Mouse (Mus musculus) CH12.LX (cell line): ENCODE results near the gene Lamtor4. TPM values are rescaled to one million over a fixed set of nuclear protein-coding genes. Genes with fewer than 3 reads are reported as not detected.

Experiments
- DNase-seq: peaks from one replicate; pipeline ENCODE4 v3.0.0-alpha.2; 2013; ENCODE audit errors: extremely low read depth
- H3K27ac ChIP-seq: 2 replicates; pipeline ENCODE4 v1.5.1; 2012; ENCODE audit warnings: low read depth, mild to moderate bottlenecking, control low read depth, moderate library complexity; ENCODE audit not compliant: insufficient read depth
- H3K27me3 ChIP-seq: replicated peaks from 2 replicates; pipeline ENCODE3; 2012; ENCODE audit warnings: inconsistent platforms
- H3K36me3 ChIP-seq, 2 experiments: replicated peaks in 1 of 2; 2 replicates each; pipeline versions ENCODE3 to v1.6.1; 2012; ENCODE audit warnings: inconsistent platforms in 1 of 2, low read length in 1 of 2, mild to moderate bottlenecking in 1 of 2, mixed read lengths in 1 of 2, moderate library complexity in 1 of 2; ENCODE audit not compliant: control insufficient read depth in 1 of 2, insufficient read depth in 1 of 2
- H3K4me1 ChIP-seq, 2 experiments: 2 replicates each; pipeline ENCODE4 v1.6.1; 2012; ENCODE audit warnings: inconsistent platforms in 1 of 2, moderate library complexity in 1 of 2; ENCODE audit not compliant: insufficient read depth in 2 of 2, control insufficient read depth in 1 of 2
- H3K4me2 ChIP-seq: 2 replicates; pipeline ENCODE4 v1.6.1; 2012; ENCODE audit warnings: low read depth, mild to moderate bottlenecking, control low read depth; ENCODE audit not compliant: poor library complexity, insufficient read depth, severe bottlenecking
- H3K4me3 ChIP-seq, 3 experiments: fragments of 150-350 bp in 1 of 3; sonication (generic) in 1 of 3; replicated peaks in 1 of 3; 2 replicates each; pipeline versions ENCODE3 to v1.5.1; 2011 to 2012; ENCODE audit warnings: low read depth in 2 of 3, low read length in 2 of 3, mild to moderate bottlenecking in 2 of 3, moderate library complexity in 2 of 3, control low read depth in 1 of 3, improper control_type of control experiment in 1 of 3, inconsistent platforms in 1 of 3, mixed read lengths in 1 of 3; ENCODE audit not compliant: poor library complexity in 1 of 3
- H3K79me2 ChIP-seq: replicated peaks from 2 replicates; pipeline ENCODE4 v1.6.1; 2012; ENCODE audit warnings: mild to moderate bottlenecking, moderate library complexity; ENCODE audit not compliant: control insufficient read depth, poor library complexity, insufficient read depth, severe bottlenecking; ENCODE audit errors: extremely low read depth
- H3K9ac ChIP-seq: 2 replicates; pipeline ENCODE4 v1.6.1; 2012; ENCODE audit warnings: low read depth, mild to moderate bottlenecking, control low read depth, moderate library complexity; ENCODE audit not compliant: insufficient read depth
- H3K9me3 ChIP-seq: replicated peaks from 2 replicates; pipeline ENCODE3; 2012; ENCODE audit warnings: low read length, inconsistent platforms, mixed read lengths
- CHD1 ChIP-seq: IDR thresholded peaks from 2 replicates; pipeline ENCODE4 v1.6.1; 2012; ENCODE audit warnings: low read depth, low read length, improper control_type of control experiment, inconsistent platforms
- CHD2 ChIP-seq: IDR thresholded peaks from 2 replicates; pipeline ENCODE4 v1.6.1; 2011; ENCODE audit warnings: low read length, improper control_type of control experiment
- CTCF ChIP-seq, 2 experiments: IDR thresholded peaks in 1 of 2; conservative IDR thresholded peaks in 1 of 2; 2 replicates each; pipeline ENCODE4 v1.5.1; 2011 to 2012; ENCODE audit warnings: low read depth in 2 of 2, low read length in 2 of 2, improper control_type of control experiment in 1 of 2, inconsistent platforms in 1 of 2, mild to moderate bottlenecking in 1 of 2, moderate library complexity in 1 of 2
- EP300 ChIP-seq: IDR thresholded peaks from 2 replicates; pipeline ENCODE4 v1.6.1; 2011; ENCODE audit warnings: low read length, improper control_type of control experiment
- ETS1 ChIP-seq: conservative IDR thresholded peaks from 2 replicates; pipeline ENCODE4 v1.6.1; 2012; ENCODE audit warnings: low read depth, mild to moderate bottlenecking, inconsistent platforms, low read length, improper control_type of control experiment, moderate library complexity
- GABPA ChIP-seq: IDR thresholded peaks from 2 replicates; pipeline ENCODE4 v1.6.1; 2012; ENCODE audit warnings: low read depth, low read length, improper control_type of control experiment, inconsistent platforms; ENCODE audit not compliant: insufficient replicate concordance
- HCFC1 ChIP-seq: IDR thresholded peaks from 2 replicates; pipeline ENCODE4 v1.6.1; 2012; ENCODE audit warnings: low read depth, mild to moderate bottlenecking, inconsistent platforms, low read length, improper control_type of control experiment
- JUN ChIP-seq: IDR thresholded peaks from 2 replicates; pipeline ENCODE4 v1.6.1; 2011; ENCODE audit warnings: low read depth, mild to moderate bottlenecking, low read length, improper control_type of control experiment, moderate library complexity; ENCODE audit not compliant: insufficient read depth
- KAT2A ChIP-seq: IDR thresholded peaks from 2 replicates; pipeline ENCODE4 v1.6.1; 2012; ENCODE audit warnings: low read length, improper control_type of control experiment, inconsistent platforms; ENCODE audit not compliant: insufficient replicate concordance
- MAFK ChIP-seq: IDR thresholded peaks from 2 replicates; pipeline ENCODE4 v1.6.1; 2011; ENCODE audit warnings: low read length, improper control_type of control experiment; ENCODE audit not compliant: insufficient replicate concordance
- MAZ ChIP-seq: IDR thresholded peaks from 2 replicates; pipeline ENCODE4 v1.6.1; 2012; ENCODE audit warnings: low read depth, mild to moderate bottlenecking, inconsistent platforms, low read length, improper control_type of control experiment, moderate library complexity
- MEF2A ChIP-seq: IDR thresholded peaks from 2 replicates; pipeline ENCODE4 v1.6.1; 2014; ENCODE audit warnings: low read depth, mild to moderate bottlenecking, inconsistent platforms, low read length, improper control_type of control experiment, borderline replicate concordance
- NRF1 ChIP-seq: IDR thresholded peaks from 2 replicates; pipeline ENCODE4 v1.6.1; 2014; ENCODE audit warnings: low read depth, mild to moderate bottlenecking, inconsistent platforms, low read length, improper control_type of control experiment, moderate library complexity
- SMC3 ChIP-seq: IDR thresholded peaks from 2 replicates; pipeline ENCODE4 v1.6.1; 2011; ENCODE audit warnings: low read depth, low read length, improper control_type of control experiment
- TBP ChIP-seq: conservative IDR thresholded peaks from 2 replicates; pipeline ENCODE4 v1.6.1; 2011; ENCODE audit warnings: low read depth, low read length, improper control_type of control experiment
- UBTF ChIP-seq: IDR thresholded peaks from 2 replicates; pipeline ENCODE4 v1.6.1; 2012; ENCODE audit warnings: low read depth, mild to moderate bottlenecking, inconsistent platforms, low read length, improper control_type of control experiment, moderate library complexity
- USF2 ChIP-seq: conservative IDR thresholded peaks from 2 replicates; pipeline ENCODE4 v1.6.1; 2011; ENCODE audit warnings: low read depth, low read length, improper control_type of control experiment
- ZC3H11A ChIP-seq: IDR thresholded peaks from 2 replicates; pipeline ENCODE4 v1.6.1; 2012; ENCODE audit warnings: low read depth, mild to moderate bottlenecking, inconsistent platforms, low read length, improper control_type of control experiment
- ZMIZ1 ChIP-seq: IDR thresholded peaks from 2 replicates; pipeline ENCODE4 v1.6.1; 2012; ENCODE audit warnings: low read depth, mild to moderate bottlenecking, inconsistent platforms, low read length, improper control_type of control experiment
- ZNF384 ChIP-seq: IDR thresholded peaks from 2 replicates; pipeline ENCODE4 v1.6.1; 2012; ENCODE audit warnings: low read depth, low read length, improper control_type of control experiment, inconsistent platforms
- dilution Hi-C: fragments of 300-500 bp; cut with MboI; formaldehyde crosslinking; loops from 2 replicates; pipeline ENCODE4 v1.14.3; 2020; ENCODE audit warnings: low sequenced_read_pairs; ENCODE audit not compliant: extremely low pct_unique_long_range_greater_than_20kb, extremely low pct_ligation_motif_present
- in situ Hi-C: fragments of 300-500 bp; cut with MboI; formaldehyde crosslinking; loops from 3 replicates; pipeline ENCODE4 v1.14.3; 2019; ENCODE audit warnings: low sequenced_read_pairs, low pct_ligation_motif_present, low pct_unique_long_range_greater_than_20kb, mixed read lengths
- polyA plus RNA-seq: library from polyadenylated mRNA; unstranded; fragments of >175 nt; gene quantifications from 2 replicates; pipeline ENCODE4 v1.2.1, GENCODE M21; 2012; ENCODE audit warnings: low read depth; ENCODE audit not compliant: insufficient read length
- total RNA-seq, 2 experiments: library from RNA; depleted of rRNA; stranded (reverse); fragments of 300-350 nt in 1 of 2; fragments of >200 nt in 1 of 2; gene quantifications; 2 replicates each; pipeline ENCODE4 v1.2.3; 2012 to 2014

Lamtor4 gene
- total and polyA plus RNA-seq, 3 experiments = 24.5 to 44.0 (median 40.1) TPM

- dilution Hi-C loops = no loop called here
- peaks cover 6% of the 10 kb centered on the region for H3K9me3 ChIP-seq
- TF ChIP-seq CHD1 = no peak
- no peak for TF ChIP-seq CTCF (conservative IDR thresholded peaks at IDR 0.05 in 1 of 2, IDR thresholded peaks at IDR 0.05 in 1 of 2; ENCODE audit: low read depth in 2 of 2, low read length in 2 of 2)
- no peak for TF ChIP-seq GABPA
- TF ChIP-seq USF2 = no peak
- no peak for TF ChIP-seq EP300
- no peak for TF ChIP-seq CHD2
- TF ChIP-seq KAT2A = no peak
- TF ChIP-seq UBTF = no peak
- no peak for DNase-seq
- peaks cover 0 to 10% of the 10 kb centered on the region in 2 experiments; a peak in 2 of 4 replicates for H3K4me1 ChIP-seq
- no peak within 1 kb of the TSS for H3K4me3 ChIP-seq
- H3K9ac ChIP-seq = no peak within 1 kb of the TSS
- in situ Hi-C loops = no loop called here
- no peaks in the 10 kb centered on the region for H3K79me2 ChIP-seq
- H3K4me2 ChIP-seq = no peak within 1 kb of the TSS
- H3K27ac ChIP-seq = no peak within 1 kb of the TSS
- H3K36me3 ChIP-seq = no peaks in the 10 kb centered on the region
- peaks cover 8% of the 10 kb centered on the region for H3K27me3 ChIP-seq
Observed at GRCm38 (mm10) chr5:138279585-138280424, 24.5 kb downstream of the Lamtor4 start, which contains the start of the genes Gm43720, Gpc2 and Stag3. Gene Gm43720 (minus strand): TSS chr5:138279958. Gene Gpc2 (minus strand): TSS chr5:138280005. Gene Stag3 (plus strand): TSS chr5:138280240.

GRCm38 (mm10) chr5:138280425-138280768 is 25.1 kb downstream of the Lamtor4 start:
- DNase-seq = no peak
- dilution Hi-C loops (no loop called here), in situ Hi-C loops (no loop called here)
- Histone ChIP-seq H3K4me2 (no peak overlapping the region), H3K4me3 (no peak overlapping the region), H3K4me1 (peaks cover 0 to 5% of the 10 kb centered on the region in 2 experiments; a peak in 1 of 4 replicates), H3K27me3 (peaks cover 8% of the 10 kb centered on the region), H3K36me3 (no peaks in the 10 kb centered on the region), H3K27ac (no peak overlapping the region), H3K9me3 (peaks cover 6% of the 10 kb centered on the region), H3K79me2 (no peaks in the 10 kb centered on the region), H3K9ac (no peak overlapping the region)
- TF ChIP-seq MEF2A = no peak
- TF ChIP-seq GABPA = no peak
- no peak for TF ChIP-seq MAZ
- no peak for TF ChIP-seq ZMIZ1

- no peaks in the 10 kb centered on the region for H3K79me2 ChIP-seq
- no peak overlapping the region for H3K27ac ChIP-seq
- H3K9ac ChIP-seq = no peak overlapping the region
- no peaks in the 10 kb centered on the region for H3K36me3 ChIP-seq
- H3K4me3 ChIP-seq = no peak overlapping the region
- H3K27me3 ChIP-seq = peaks cover 8% of the 10 kb centered on the region
- dilution Hi-C loops = no loop called here
- in situ Hi-C loops = no loop called here
- no peak overlapping the region for H3K4me2 ChIP-seq
- H3K9me3 ChIP-seq = peaks cover 6% of the 10 kb centered on the region
- H3K4me1 ChIP-seq = peaks cover 0 to 5% of the 10 kb centered on the region in 2 experiments; a peak in 1 of 4 replicates
- DNase-seq = no peak
- TF ChIP-seq MAFK (no peak), SMC3 (no peak), HCFC1 (no peak), EP300 (no peak), NRF1 (no peak), CTCF (conservative IDR thresholded peaks at IDR 0.05 in 1 of 2, IDR thresholded peaks at IDR 0.05 in 1 of 2; ENCODE audit: low read depth in 2 of 2, low read length in 2 of 2) (no peak), JUN (no peak), USF2 (no peak), ZNF384 (no peak), GABPA (no peak), ETS1 (no peak), UBTF (no peak), ZC3H11A (no peak), CHD1 (no peak), TBP (no peak)
- TF ChIP-seq, all 38 proteins: peak for 0
Observed at GRCm38 (mm10) chr5:138280829-138281228, 25.5 kb downstream of the Lamtor4 start.
